Mouse (Mus musculus) heart, adult 9 months (tissue): ENCODE results near the gene Zfp978.
"Not testable (repeated sequence)": the region's sequence is repeated elsewhere in the genome, so short reads cannot be mapped to it uniquely, and the experiment has no call there.

Experiments used
- DNase-seq, 2 experiments: peaks; one replicate each; pipeline ENCODE4 v3.0.0; 2022; ENCODE audit warnings: low spot score in 2 of 2

Zfp978 gene

GRCm38 (mm10) chr4:147406735-147407462, 45.8 kb downstream of the Zfp978 start:
- DNase-seq: no peak

GRCm38 (mm10) chr4:147407463-147407822, 46.3 kb downstream of the Zfp978 start:
- DNase-seq: no peak

- DNase-seq: not testable (repeated sequence)
Measured at GRCm38 (mm10) chr4:147416365-147416764, 55.3 kb downstream of the Zfp978 start.

- no peak for DNase-seq
Measured at GRCm38 (mm10) chr4:147417157-147417778, 56.2 kb downstream of the Zfp978 start.

GRCm38 (mm10) chr4:147417921-147418320, 56.8 kb downstream of the Zfp978 start:
- DNase-seq: no peak

- not testable (repeated sequence) for DNase-seq
Measured at GRCm38 (mm10) chr4:147418333-147418732, 57.2 kb downstream of the Zfp978 start.

- DNase-seq: not testable (repeated sequence)
Measured at GRCm38 (mm10) chr4:147419190-147419589, 58.1 kb downstream of the Zfp978 start.

GRCm38 (mm10) chr4:147419756-147420590, 58.9 kb downstream of the Zfp978 start:
- DNase-seq: not testable (repeated sequence)

GRCm38 (mm10) chr4:147420794-147421193, 59.7 kb downstream of the Zfp978 start:
- DNase-seq: no peak

GRCm38 (mm10) chr4:147421316-147421715, 60.2 kb downstream of the Zfp978 start:
- DNase-seq: not testable (repeated sequence)

- no peak for DNase-seq
Measured at GRCm38 (mm10) chr4:147423140-147423539, 62.0 kb downstream of the Zfp978 start.

- DNase-seq: no peak
Measured at GRCm38 (mm10) chr4:147423641-147424298, 62.7 kb downstream of the Zfp978 start.

GRCm38 (mm10) chr4:147424404-147424803, 63.3 kb downstream of the Zfp978 start:
- not testable (repeated sequence) for DNase-seq

- not testable (repeated sequence) for DNase-seq
Measured at GRCm38 (mm10) chr4:147425615-147426347, 64.7 kb downstream of the Zfp978 start.

- DNase-seq: no peak
Measured at GRCm38 (mm10) chr4:147430651-147431050, 69.5 kb downstream of the Zfp978 start.

- not testable (repeated sequence) for DNase-seq
Measured at GRCm38 (mm10) chr4:147431696-147432442, 70.8 kb downstream of the Zfp978 start.

- DNase-seq: no peak
Measured at GRCm38 (mm10) chr4:147432443-147432790, 71.3 kb downstream of the Zfp978 start.

GRCm38 (mm10) chr4:147433017-147433416, 71.9 kb downstream of the Zfp978 start:
- no peak for DNase-seq

- DNase-seq: no peak
Measured at GRCm38 (mm10) chr4:147433874-147434273, 72.8 kb downstream of the Zfp978 start.
